Mouse (Mus musculus): Measurements from ENCODE around the gene Ms4a15. TPM values are rescaled to one million over a fixed set of nuclear protein-coding genes. Genes with fewer than 3 reads are reported as not detected.

Ms4a15 gene
- total RNA-seq, 2 experiments from 2014 or later = not detected

Other genes with a start within 250 kb of the Ms4a15 start
- gene Cd6, start 163.2 kb downstream of the Ms4a15 start, total RNA-seq (2014; fragmentation: Nextera tagmentation) = 2.4 and 3.2 TPM in 2 replicates
- not detected in 2 replicates for gene Cd6, start 163.2 kb downstream of the Ms4a15 start, total RNA-seq (2017)
- 0.50 and 0.99 TPM in 2 replicates for gene Slc15a3, start 153.5 kb downstream of the Ms4a15 start, total RNA-seq (2014; fragmentation: Nextera tagmentation)
- gene Slc15a3, start 153.5 kb downstream of the Ms4a15 start, total RNA-seq (2017) = 0.56 TPM in 1 of 2 replicates, not detected in the other
- 0.10 and 2.4 TPM in 2 replicates for gene Tmem132a, start 123.3 kb downstream of the Ms4a15 start, total RNA-seq (2014; fragmentation: Nextera tagmentation)
- 0.23 and 0.56 TPM in 2 replicates for gene Tmem132a, start 123.3 kb downstream of the Ms4a15 start, total RNA-seq (2017)
- gene Tmem109, start 111.2 kb downstream of the Ms4a15 start, total RNA-seq (2014; fragmentation: Nextera tagmentation) = 23.4 and 41.0 TPM in 2 replicates
- 11.1 and 21.7 TPM in 2 replicates for gene Tmem109, start 111.2 kb downstream of the Ms4a15 start, total RNA-seq (2017)
- 148 and 173 TPM in 2 replicates for gene Prpf19, start 98.0 kb downstream of the Ms4a15 start, total RNA-seq (2014; fragmentation: Nextera tagmentation)
- 145 and 393 TPM in 2 replicates for gene Prpf19, start 98.0 kb downstream of the Ms4a15 start, total RNA-seq (2017)
- not detected in 2 replicates for gene Zp1, start 72.6 kb downstream of the Ms4a15 start, total RNA-seq (2014; fragmentation: Nextera tagmentation)
- gene Zp1, start 72.6 kb downstream of the Ms4a15 start, total RNA-seq (2017) = not detected in 2 replicates
- gene Ptgdr2, start 56.1 kb downstream of the Ms4a15 start, total RNA-seq (2014; fragmentation: Nextera tagmentation) = not detected in 2 replicates
- gene Ptgdr2, start 56.1 kb downstream of the Ms4a15 start, total RNA-seq (2017) = not detected in 2 replicates
- gene Ccdc86, start 44.0 kb downstream of the Ms4a15 start, total RNA-seq (2014; fragmentation: Nextera tagmentation) = 24.8 and 30.6 TPM in 2 replicates
- 21.0 and 26.2 TPM in 2 replicates for gene Ccdc86, start 44.0 kb downstream of the Ms4a15 start, total RNA-seq (2017)
- gene Ms4a10, start 18.6 kb downstream of the Ms4a15 start, total RNA-seq (2014; fragmentation: Nextera tagmentation) = not detected in 2 replicates
- not detected in 2 replicates for gene Ms4a10, start 18.6 kb downstream of the Ms4a15 start, total RNA-seq (2017)
- not detected in 2 replicates for gene Ms4a18, start 24.8 kb upstream of the Ms4a15 start, total RNA-seq (2014; fragmentation: Nextera tagmentation)
- gene Ms4a18, start 24.8 kb upstream of the Ms4a15 start, total RNA-seq (2017) = not detected in 2 replicates
- gene Ms4a8a, start 87.9 kb upstream of the Ms4a15 start, total RNA-seq (2014; fragmentation: Nextera tagmentation) = not detected in 2 replicates
- gene Ms4a8a, start 87.9 kb upstream of the Ms4a15 start, total RNA-seq (2017) = not detected in 2 replicates
- gene 1700017D01Rik, start 137.6 kb upstream of the Ms4a15 start, total RNA-seq (2014; fragmentation: Nextera tagmentation) = not detected in 2 replicates
- not detected in 2 replicates for gene 1700017D01Rik, start 137.6 kb upstream of the Ms4a15 start, total RNA-seq (2017)
- gene 1700025F22Rik, start 172.1 kb upstream of the Ms4a15 start, total RNA-seq (2014; fragmentation: Nextera tagmentation) = not detected in 2 replicates
- not detected in 2 replicates for gene 1700025F22Rik, start 172.1 kb upstream of the Ms4a15 start, total RNA-seq (2017)
- gene Ms4a13, start 203.5 kb upstream of the Ms4a15 start, total RNA-seq (2014; fragmentation: Nextera tagmentation) = not detected in 2 replicates
- not detected in 2 replicates for gene Ms4a13, start 203.5 kb upstream of the Ms4a15 start, total RNA-seq (2017)
- gene Ms4a12, start 239.2 kb upstream of the Ms4a15 start, total RNA-seq (2014; fragmentation: Nextera tagmentation) = not detected in 2 replicates
- gene Ms4a12, start 239.2 kb upstream of the Ms4a15 start, total RNA-seq (2017) = not detected in 2 replicates